Mouse (Mus musculus): ENCODE data around the gene Pou2f1. TPM values are rescaled to one million over a fixed set of nuclear protein-coding genes. Genes with fewer than 3 reads are reported as not detected.

Pou2f1 gene
- polyA plus RNA-seq, 1 experiment: 7.4 TPM

- no peak overlapping the region for H3K4me3 ChIP-seq (ENCODE audit: insufficient read depth, low read length)
- no peak overlapping the region for H3K27ac ChIP-seq (ENCODE audit: insufficient read depth, low read length)
- TF ChIP-seq CTCF (IDR thresholded peaks at IDR 0.05; ENCODE audit: extremely low read depth, insufficient read depth, low read length) (no peak), POLR2A (IDR thresholded peaks at IDR 0.05; ENCODE audit: extremely low read depth, insufficient read depth, low read length) (no peak)
- no peaks in the 10 kb centered on the region for H3K4me1 ChIP-seq (ENCODE audit: control insufficient read depth, insufficient read depth, low read length)
Measured at GRCm38 (mm10) chr1:165855759-165856545, 146.5 kb downstream of the Pou2f1 start.

- no peak overlapping the region for H3K4me3 ChIP-seq (ENCODE audit: insufficient read depth, low read length)
- no peaks in the 10 kb centered on the region for H3K4me1 ChIP-seq (ENCODE audit: control insufficient read depth, insufficient read depth, low read length)
- no peak overlapping the region for H3K27ac ChIP-seq (ENCODE audit: insufficient read depth, low read length)
- TF ChIP-seq CTCF (IDR thresholded peaks at IDR 0.05; ENCODE audit: extremely low read depth, insufficient read depth, low read length) (peak; percentile 84), POLR2A (IDR thresholded peaks at IDR 0.05; ENCODE audit: extremely low read depth, insufficient read depth, low read length) (no peak)
Measured at GRCm38 (mm10) chr1:165853729-165854420, 148.6 kb downstream of the Pou2f1 start.

GRCm38 (mm10) chr1:165853131-165853721 is 149.3 kb downstream of the Pou2f1 start:
- TF ChIP-seq POLR2A (IDR thresholded peaks at IDR 0.05; ENCODE audit: extremely low read depth, insufficient read depth, low read length): no peak
- no peak for TF ChIP-seq CTCF (IDR thresholded peaks at IDR 0.05; ENCODE audit: extremely low read depth, insufficient read depth, low read length)
- no peak overlapping the region for H3K27ac ChIP-seq (ENCODE audit: insufficient read depth, low read length)
- H3K4me1 ChIP-seq (ENCODE audit: control insufficient read depth, insufficient read depth, low read length): no peaks in the 10 kb centered on the region
- no peak overlapping the region for H3K4me3 ChIP-seq (ENCODE audit: insufficient read depth, low read length)

DNA sequence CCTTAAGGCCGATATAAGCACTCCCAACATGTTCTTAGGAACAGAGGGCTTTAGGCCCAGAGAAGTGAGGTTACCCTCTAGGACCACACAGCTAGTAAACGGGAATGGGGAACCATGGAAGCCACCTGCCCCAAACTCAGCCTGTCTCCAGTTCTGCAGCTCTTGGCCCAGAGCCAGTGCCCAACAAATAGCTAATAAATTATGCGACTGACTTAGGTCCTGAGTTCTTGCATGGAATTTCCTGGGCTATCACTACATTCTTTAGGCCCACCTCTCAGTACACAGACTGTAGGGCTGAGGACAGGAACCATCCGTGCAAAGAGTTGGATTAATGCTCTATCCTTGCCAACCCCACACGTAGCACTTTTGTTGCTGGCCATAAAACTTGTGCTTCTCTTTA is 150.3 kb downstream of the Pou2f1 start:
- H3K4me1 ChIP-seq (ENCODE audit: control insufficient read depth, insufficient read depth, low read length): no peaks in the 10 kb centered on the region
- H3K4me3 ChIP-seq (ENCODE audit: insufficient read depth, low read length): no peak overlapping the region
- no peak overlapping the region for H3K27ac ChIP-seq (ENCODE audit: insufficient read depth, low read length)
- TF ChIP-seq CTCF (IDR thresholded peaks at IDR 0.05; ENCODE audit: extremely low read depth, insufficient read depth, low read length) (no peak), POLR2A (IDR thresholded peaks at IDR 0.05; ENCODE audit: extremely low read depth, insufficient read depth, low read length) (no peak)

DNA sequence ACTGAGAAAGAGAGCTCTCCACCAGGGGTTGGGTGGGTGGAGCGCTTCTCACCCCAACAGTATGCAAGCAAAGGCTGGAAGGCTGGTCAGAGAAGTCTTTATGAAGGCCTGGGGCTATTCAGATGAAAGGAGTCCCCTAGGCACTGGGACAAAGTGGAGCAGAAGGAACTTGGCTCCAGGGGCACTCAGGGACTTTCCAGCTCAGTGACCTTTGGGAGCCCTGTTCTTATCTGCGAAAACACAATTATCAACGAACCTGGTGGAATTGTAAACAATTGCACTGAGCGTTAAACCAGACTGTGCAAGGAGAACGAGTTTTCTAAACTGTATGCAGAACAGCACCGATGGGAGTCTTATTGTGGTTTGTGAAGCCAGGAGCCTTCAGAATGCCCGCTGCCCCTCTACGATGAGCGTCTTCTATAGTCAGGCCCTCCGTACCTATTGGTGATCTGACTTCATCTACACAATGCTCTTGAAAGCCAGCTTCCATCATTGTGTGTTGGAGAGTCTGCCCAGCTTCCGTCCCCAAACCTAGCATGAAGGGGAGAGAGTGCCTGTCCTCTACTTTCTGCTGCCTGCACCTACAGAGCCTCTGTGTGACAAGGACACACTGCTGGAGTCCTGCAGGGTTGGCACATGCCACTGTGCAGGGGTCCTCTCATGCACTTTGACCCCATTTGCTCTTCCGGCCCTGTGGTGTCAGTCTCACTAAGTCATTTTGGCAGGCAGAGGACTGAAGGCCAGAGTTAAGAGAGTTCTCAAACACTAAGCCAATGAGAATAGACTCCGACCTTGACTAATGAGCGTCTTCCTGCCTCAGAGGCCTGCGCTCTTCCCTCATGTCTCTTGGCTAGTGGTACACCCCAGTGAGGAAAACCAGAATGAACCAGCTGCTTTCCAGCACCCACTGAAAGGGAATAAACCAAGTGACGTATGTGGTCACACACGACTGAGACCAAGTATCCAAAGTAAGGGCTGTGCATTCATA is 152.7 kb downstream of the Pou2f1 start:
- H3K4me3 ChIP-seq (ENCODE audit: insufficient read depth, low read length): no peak overlapping the region
- no peaks in the 10 kb centered on the region for H3K4me1 ChIP-seq (ENCODE audit: control insufficient read depth, insufficient read depth, low read length)
- TF ChIP-seq POLR2A (IDR thresholded peaks at IDR 0.05; ENCODE audit: extremely low read depth, insufficient read depth, low read length): no peak
- no peak for TF ChIP-seq CTCF (IDR thresholded peaks at IDR 0.05; ENCODE audit: extremely low read depth, insufficient read depth, low read length)
- no peak overlapping the region for H3K27ac ChIP-seq (ENCODE audit: insufficient read depth, low read length)

GRCm38 (mm10) chr1:165848881-165849280 is 153.6 kb downstream of the Pou2f1 start:
- no peak for TF ChIP-seq POLR2A (IDR thresholded peaks at IDR 0.05; ENCODE audit: extremely low read depth, insufficient read depth, low read length)
- TF ChIP-seq CTCF (IDR thresholded peaks at IDR 0.05; ENCODE audit: extremely low read depth, insufficient read depth, low read length): no peak
- H3K4me1 ChIP-seq (ENCODE audit: control insufficient read depth, insufficient read depth, low read length): no peaks in the 10 kb centered on the region
- H3K27ac ChIP-seq (ENCODE audit: insufficient read depth, low read length): no peak overlapping the region
- no peak overlapping the region for H3K4me3 ChIP-seq (ENCODE audit: insufficient read depth, low read length)

DNA sequence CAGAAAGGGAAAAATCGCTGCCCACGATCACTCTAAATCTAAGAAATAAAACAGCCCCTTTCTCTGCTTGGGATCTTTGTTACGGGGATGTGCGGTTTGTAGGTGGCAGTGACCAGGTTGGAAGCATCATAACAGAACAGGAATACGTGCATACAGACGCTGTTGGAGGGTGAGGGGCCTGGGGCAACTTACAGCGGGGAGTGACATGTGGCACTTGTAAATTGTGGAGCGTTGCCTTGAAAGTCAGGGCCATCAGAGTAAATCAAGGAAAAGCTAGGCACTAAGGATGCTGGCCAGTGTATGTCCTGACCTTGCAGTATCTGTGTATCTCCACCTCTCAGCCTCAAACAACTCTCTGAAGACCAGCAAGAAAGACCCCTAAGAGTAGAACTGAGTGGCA is 154.1 kb downstream of the Pou2f1 start:
- H3K4me1 ChIP-seq (ENCODE audit: control insufficient read depth, insufficient read depth, low read length): no peaks in the 10 kb centered on the region
- TF ChIP-seq CTCF (IDR thresholded peaks at IDR 0.05; ENCODE audit: extremely low read depth, insufficient read depth, low read length) (no peak), POLR2A (IDR thresholded peaks at IDR 0.05; ENCODE audit: extremely low read depth, insufficient read depth, low read length) (no peak)
- no peak overlapping the region for H3K27ac ChIP-seq (ENCODE audit: insufficient read depth, low read length)
- no peak overlapping the region for H3K4me3 ChIP-seq (ENCODE audit: insufficient read depth, low read length)

GRCm38 (mm10) chr1:165845366-165845765 is 157.1 kb downstream of the Pou2f1 start:
- Histone ChIP-seq H3K27ac (ENCODE audit: insufficient read depth, low read length) (no peak overlapping the region), H3K4me3 (ENCODE audit: insufficient read depth, low read length) (peak overlapping the region; percentile 44), H3K4me1 (ENCODE audit: control insufficient read depth, insufficient read depth, low read length) (no peaks in the 10 kb centered on the region)
- no peak for TF ChIP-seq CTCF (IDR thresholded peaks at IDR 0.05; ENCODE audit: extremely low read depth, insufficient read depth, low read length)
- TF ChIP-seq POLR2A (IDR thresholded peaks at IDR 0.05; ENCODE audit: extremely low read depth, insufficient read depth, low read length): no peak

DNA sequence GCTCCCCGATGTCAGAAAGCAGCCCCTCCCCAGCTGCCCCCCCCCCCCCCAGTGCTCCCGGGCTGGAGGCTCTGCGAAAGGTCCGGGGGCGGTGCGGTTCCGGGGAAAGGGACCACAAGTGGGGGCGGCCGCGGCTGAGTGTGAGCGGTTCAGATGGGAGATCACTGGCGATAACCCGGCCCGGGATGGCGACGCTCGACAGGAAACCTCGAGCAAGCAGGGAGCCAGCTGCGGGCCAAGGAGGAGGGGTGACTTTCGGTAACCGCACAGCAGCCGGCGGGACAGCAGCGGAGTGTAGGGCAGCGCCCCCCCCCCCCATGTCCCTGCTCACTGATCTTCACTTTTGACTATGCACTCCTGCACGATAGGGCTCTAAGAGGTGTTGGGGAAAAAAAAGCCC is 157.5 kb downstream of the Pou2f1 start:
- Histone ChIP-seq H3K27ac (ENCODE audit: insufficient read depth, low read length) (no peak overlapping the region), H3K4me1 (ENCODE audit: control insufficient read depth, insufficient read depth, low read length) (no peaks in the 10 kb centered on the region), H3K4me3 (ENCODE audit: insufficient read depth, low read length) (peak overlapping the region; percentile 44)
- TF ChIP-seq CTCF (IDR thresholded peaks at IDR 0.05; ENCODE audit: extremely low read depth, insufficient read depth, low read length): no peak
- no peak for TF ChIP-seq POLR2A (IDR thresholded peaks at IDR 0.05; ENCODE audit: extremely low read depth, insufficient read depth, low read length)
